Mouse (Mus musculus) stomach, embryonic 15.5 days (tissue): ENCODE data around the gene Lmo4. TPM values are rescaled to one million over a fixed set of nuclear protein-coding genes. Genes with fewer than 3 reads are reported as not detected.

Experiments
- ATAC-seq: fragments of 200-750 bp; cut with Nextera tagmentation; 2 replicates; pipeline ENCODE4 v1.8.0; 2017; ENCODE audit warnings: low read depth, moderate number of reproducible peaks, moderate TSS enrichment; ENCODE audit not compliant: insufficient read depth, low FRiP score
- H3K27ac ChIP-seq: fragments of 300-500 bp; sonication (generic); 2 replicates; pipeline ENCODE4 v1.5.1; 2015; ENCODE audit warnings: mild to moderate bottlenecking, inconsistent platforms
- H3K27me3 ChIP-seq: fragments of 300-500 bp; sonication (generic); replicated peaks from 2 replicates; pipeline ENCODE4 v1.6.1; 2015; ENCODE audit warnings: inconsistent platforms
- H3K36me3 ChIP-seq: fragments of 300-500 bp; sonication (generic); 2 replicates; pipeline ENCODE4 v1.6.1; 2015; ENCODE audit warnings: inconsistent platforms
- H3K4me1 ChIP-seq: fragments of 300-500 bp; sonication (generic); 2 replicates; pipeline ENCODE4 v1.6.1; 2015; ENCODE audit warnings: inconsistent platforms
- H3K4me2 ChIP-seq: fragments of 300-500 bp; sonication (generic); 2 replicates; pipeline ENCODE4 v1.6.1; 2015; ENCODE audit warnings: mild to moderate bottlenecking, inconsistent platforms
- H3K4me3 ChIP-seq: fragments of 300-500 bp; sonication (generic); replicated peaks from 2 replicates; pipeline ENCODE4 v1.5.1; 2015; ENCODE audit warnings: inconsistent platforms
- H3K9ac ChIP-seq: fragments of 300-500 bp; sonication (generic); 2 replicates; pipeline ENCODE4 v1.6.1; 2015; ENCODE audit warnings: inconsistent platforms
- H3K9me3 ChIP-seq: fragments of 300-500 bp; sonication (generic); 2 replicates; pipeline ENCODE4 v1.6.1; 2016; ENCODE audit warnings: inconsistent platforms
- WGBS: fragments of 180-500 bp; shearing (Covaris S2); methylation state at CpG from one replicate; pipeline ENCODE4 v1.1.7; 2015; 5-methylcytosine and 5-hydroxymethylcytosine counted together
- polyA plus RNA-seq: library from polyadenylated mRNA; unstranded; fragments of >200 nt; fragmentation: Nextera tagmentation; extraction: Ambion mirVana; gene quantifications from 2 replicates; pipeline ENCODE4 v1.2.1, GENCODE M21; 2015

Lmo4 gene
- polyA plus RNA-seq, 1 experiment from 2014 or later, result 69.3 TPM

DNA sequence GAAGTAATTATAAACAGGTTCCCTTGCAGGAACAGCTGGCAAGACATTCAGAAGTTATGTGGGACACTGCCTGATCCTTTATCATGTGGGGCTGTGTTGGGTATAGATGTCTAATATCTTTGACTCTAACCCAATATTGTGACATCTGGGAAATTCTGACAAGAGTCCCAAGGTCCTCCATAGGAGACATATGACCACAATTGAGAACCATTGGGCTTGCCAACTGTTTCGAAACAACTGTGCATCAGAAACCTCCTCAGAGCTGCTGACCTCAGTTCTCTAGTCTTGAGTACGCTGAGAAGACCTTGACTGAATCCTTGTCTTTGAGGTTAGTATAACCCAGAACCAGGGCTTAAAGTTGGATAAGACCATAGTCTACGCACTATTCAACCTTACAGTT lies 66.4 kb downstream of the Lmo4 start:
- H3K36me3 ChIP-seq, result no peaks in the 10 kb centered on the region
- no peaks in the 10 kb centered on the region for H3K4me1 ChIP-seq
- no peaks in the 10 kb centered on the region for H3K27me3 ChIP-seq
- no peak for ATAC-seq
- 91% methylated on average over 3 of the region's 3 CpGs for WGBS
- no peak overlapping the region for H3K9ac ChIP-seq
- no peaks in the 10 kb centered on the region for H3K9me3 ChIP-seq
- no peak overlapping the region for H3K4me3 ChIP-seq
- H3K27ac ChIP-seq, result no peak overlapping the region
- no peak overlapping the region for H3K4me2 ChIP-seq
